Mouse (Mus musculus): ENCODE data around the gene Med13l.

The Med13l gene

GRCm38 (mm10) chr5:118733566-118733965, 173.1 kb downstream of the Med13l start:
- DNase-seq (ENCODE audit: low spot score in 2 of 2) = no peak

GRCm38 (mm10) chr5:118734455-118734854, 174.0 kb downstream of the Med13l start:
- DNase-seq (ENCODE audit: low spot score in 2 of 2) = no peak

GRCm38 (mm10) chr5:118735738-118736137, 175.3 kb downstream of the Med13l start:
- DNase-seq (ENCODE audit: low spot score in 2 of 2) = no peak

- DNase-seq (ENCODE audit: low spot score in 2 of 2) = peak; percentile 63
Observed at GRCm38 (mm10) chr5:118737548-118737947, 177.1 kb downstream of the Med13l start.

- no peak for DNase-seq (ENCODE audit: low spot score in 2 of 2)
Observed at GRCm38 (mm10) chr5:118743067-118743466, 182.6 kb downstream of the Med13l start.

GRCm38 (mm10) chr5:118747026-118747425, 186.5 kb downstream of the Med13l start:
- DNase-seq (ENCODE audit: low spot score in 2 of 2) = no peak

GRCm38 (mm10) chr5:118751446-118752179, 191.1 kb downstream of the Med13l start:
- DNase-seq (ENCODE audit: low spot score in 2 of 2) = no peak

- no peak for DNase-seq (ENCODE audit: low spot score in 2 of 2)
Observed at GRCm38 (mm10) chr5:118752868-118753267, 192.4 kb downstream of the Med13l start.

- DNase-seq (ENCODE audit: low spot score in 2 of 2) = no peak
Observed at GRCm38 (mm10) chr5:118753471-118754044, 193.1 kb downstream of the Med13l start.

- no peak for DNase-seq (ENCODE audit: low spot score in 2 of 2)
Observed at GRCm38 (mm10) chr5:118754191-118754759, 193.8 kb downstream of the Med13l start.

- no peak for DNase-seq (ENCODE audit: low spot score in 2 of 2)
Observed at GRCm38 (mm10) chr5:118756078-118756477, 195.6 kb downstream of the Med13l start.

- DNase-seq (ENCODE audit: low spot score in 2 of 2) = no peak
Observed at GRCm38 (mm10) chr5:118757396-118758301, 197.2 kb downstream of the Med13l start.

- no peak for DNase-seq (ENCODE audit: low spot score in 2 of 2)
Observed at GRCm38 (mm10) chr5:118760986-118761385, 200.5 kb downstream of the Med13l start.

- no peak for DNase-seq (ENCODE audit: low spot score in 2 of 2)
Observed at GRCm38 (mm10) chr5:118762499-118763185, 202.2 kb downstream of the Med13l start.

GRCm38 (mm10) chr5:118763353-118763752, 202.9 kb downstream of the Med13l start:
- no peak for DNase-seq (ENCODE audit: low spot score in 2 of 2)

GRCm38 (mm10) chr5:118769143-118769542, 208.7 kb downstream of the Med13l start:
- DNase-seq (ENCODE audit: low spot score in 2 of 2) = no peak

- DNase-seq (ENCODE audit: low spot score in 2 of 2) = peak in 1 of 2 experiments; percentile 27
Observed at GRCm38 (mm10) chr5:118773866-118774265, 213.4 kb downstream of the Med13l start.

- DNase-seq (ENCODE audit: low spot score in 2 of 2) = no peak
Observed at GRCm38 (mm10) chr5:118776396-118776795, 215.9 kb downstream of the Med13l start.

- peak; percentile 68 to 79 for DNase-seq (ENCODE audit: low spot score in 2 of 2)
Observed at GRCm38 (mm10) chr5:118781598-118781997, 221.1 kb downstream of the Med13l start.

GRCm38 (mm10) chr5:118782139-118782538, 221.7 kb downstream of the Med13l start:
- no peak for DNase-seq (ENCODE audit: low spot score in 2 of 2)

- DNase-seq (ENCODE audit: low spot score in 2 of 2) = no peak
Observed at GRCm38 (mm10) chr5:118789226-118789625, 228.7 kb downstream of the Med13l start.
